Mouse (Mus musculus) ES-Bruce4 (cell line): ENCODE results near the gene Kcns1.

Experiments used
- CTCF ChIP-seq: IDR thresholded peaks from one replicate; pipeline ENCODE4 v1.8.1; 2011; ENCODE audit warnings: low read depth, low read length
- EP300 ChIP-seq: IDR thresholded peaks from 2 replicates; pipeline ENCODE4 v1.6.1; 2011; ENCODE audit warnings: low read depth, low read length; ENCODE audit not compliant: insufficient read depth

DNA sequence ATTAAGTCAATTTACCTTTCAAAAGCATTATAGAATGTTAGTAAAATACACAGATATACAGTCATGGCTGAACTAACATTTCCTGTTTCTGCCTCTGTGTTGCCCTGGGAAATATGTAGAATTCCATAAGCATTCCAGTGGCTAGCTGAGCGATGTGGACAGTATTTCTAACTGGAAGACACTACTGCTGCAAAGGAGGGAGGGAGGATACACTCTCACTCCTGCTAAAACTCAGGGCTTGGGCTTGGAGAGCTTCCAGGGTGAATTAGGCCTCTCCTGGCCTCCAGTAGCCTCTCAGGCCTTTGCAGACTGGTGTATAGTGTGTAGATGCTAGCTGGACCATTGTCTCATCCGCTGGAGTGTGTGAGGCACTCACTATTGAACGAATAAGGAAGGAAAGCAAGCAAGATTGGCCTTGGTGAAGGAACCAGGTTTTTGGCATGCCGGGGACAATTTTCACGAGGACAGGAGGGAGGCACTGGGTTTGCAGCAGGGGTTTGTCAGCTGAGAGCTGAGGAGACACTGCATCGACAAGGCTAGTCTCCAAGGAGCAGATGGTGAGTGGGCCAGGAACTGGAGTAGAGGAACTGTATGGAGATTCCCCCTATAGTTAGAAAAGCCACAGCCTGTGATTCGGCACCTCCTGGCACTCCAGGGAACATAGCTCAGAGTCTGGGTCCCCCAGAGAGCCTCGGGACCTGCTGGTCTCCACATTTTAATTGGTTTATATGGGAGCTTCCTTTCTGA is 3.9 kb upstream of the Kcns1 start:
- TF ChIP-seq CTCF: no peak
- TF ChIP-seq EP300: no peak
